In genomic region chr16:97922779-97923126, GRCm38 (mm10) we compare ENCODE assay signal across 8 mouse cellular contexts. TPM values are rescaled to one million over a fixed set of nuclear protein-coding genes. Genes with fewer than 3 reads are reported as not detected.
DNase-seq lines count a peak whose midpoint lies in the region; ATAC-seq and TF ChIP-seq lines count a peak whose summit lies in the region.

No protein-coding gene starts in this region.

- H3K9me3 ChIP-seq in lung, embryonic 16.5 days (ENCODE audit: control insufficient read depth, low read length), result no peaks in the 10 kb centered on the region
- H3K9me3 ChIP-seq in limb, embryonic 12.5 days, result no peaks in the 10 kb centered on the region

- under 1% methylated on average over 9 of the region's 9 CpGs for WGBS in lung, embryonic 16.5 days
- WGBS in limb, embryonic 12.5 days, result under 1% methylated on average over 9 of the region's 9 CpGs
- 0% methylated on average over 9 of the region's 9 CpGs for WGBS in olfactory bulb, adult 2 months

- peaks cover 15% of the 10 kb centered on the region for H3K4me1 ChIP-seq in lung, embryonic 16.5 days (replicated peaks; ENCODE audit: control insufficient read depth, insufficient read depth, low read length)
- peaks cover 8% of the 10 kb centered on the region for H3K4me1 ChIP-seq in limb, embryonic 12.5 days (replicated peaks)
- no peaks in the 10 kb centered on the region for H3K4me1 ChIP-seq in olfactory bulb, adult 2 months (ENCODE audit: control insufficient read depth, insufficient read depth, low read length)

- no peaks in the 10 kb centered on the region for H3K36me3 ChIP-seq in lung, embryonic 16.5 days (ENCODE audit: control insufficient read depth, insufficient read depth, low read length)
- no peaks in the 10 kb centered on the region for H3K36me3 ChIP-seq in limb, embryonic 12.5 days

- peak overlapping the region; percentile 95 for H3K27ac ChIP-seq in lung, embryonic 16.5 days (ENCODE audit: low read length)
- H3K27ac ChIP-seq in limb, embryonic 12.5 days, result peak overlapping the region; percentile 75; the same call in 1 of the 2 replicates
- H3K27ac ChIP-seq in olfactory bulb, adult 2 months (ENCODE audit: insufficient read depth, low read depth, low read length), result no peak overlapping the region

- DNase-seq in lung, postnatal 10 days, result no peak
- no peak for DNase-seq in natural killer cell, adult 2 months (ENCODE audit: low spot score in 2 of 2)
- no peak for DNase-seq in urinary bladder, postnatal 36 days (ENCODE audit: low spot score in 2 of 2)
- DNase-seq in urinary bladder, adult 18-20 months (ENCODE audit: low spot score in 2 of 2), result no peak

- no peaks in the 10 kb centered on the region for H3K27me3 ChIP-seq in lung, embryonic 16.5 days (ENCODE audit: control insufficient read depth, insufficient read depth, low read depth, low read length)
- no peaks in the 10 kb centered on the region for H3K27me3 ChIP-seq in limb, embryonic 12.5 days

- ATAC-seq in lung, embryonic 16.5 days (ENCODE audit: low read depth), result peak; percentile 64
- peak; percentile 13 for ATAC-seq in erythroblast, adult 5-6 weeks (replicated peaks; ENCODE audit: low FRiP score, poor library complexity, severe bottlenecking)
- 0 out of 2 replicates have a peak, but pooled peaks have one; percentile 4 for ATAC-seq in limb, embryonic 12.5 days (ENCODE audit: insufficient number of reproducible peaks, insufficient read depth, low FRiP score, low TSS enrichment, low read depth)

- peak overlapping the region; percentile 95 for H3K4me3 ChIP-seq in lung, embryonic 16.5 days (ENCODE audit: low read length)
- H3K4me3 ChIP-seq in limb, embryonic 12.5 days (replicated peaks), result peak overlapping the region; percentile 90
- H3K4me3 ChIP-seq in olfactory bulb, adult 2 months (ENCODE audit: insufficient read depth, low read depth, low read length), result peak overlapping the region; percentile 82

- peak overlapping the region; percentile 90 for H3K4me2 ChIP-seq in lung, embryonic 16.5 days (ENCODE audit: low read depth, low read length)
- peak overlapping the region; percentile 89 for H3K4me2 ChIP-seq in limb, embryonic 12.5 days

- peak overlapping the region; percentile 90 for H3K9ac ChIP-seq in lung, embryonic 16.5 days (ENCODE audit: low read length)
- H3K9ac ChIP-seq in limb, embryonic 12.5 days (replicated peaks), result peak overlapping the region; percentile 79

- TF ChIP-seq POLR2A in olfactory bulb, adult 2 months (IDR thresholded peaks at IDR 0.05; ENCODE audit: insufficient read depth, low read depth, low read length), result no peak

- TF ChIP-seq CTCF in olfactory bulb, adult 2 months (IDR thresholded peaks at IDR 0.05; ENCODE audit: insufficient read depth, low read depth, low read length), result no peak

RNA-seq across cellular contexts. Expression of gene C2cd2, which starts 39.6 kb away (rescaled TPM):
- 15.4 and 17.5 TPM in 2 replicates for polyA plus RNA-seq in lung, embryonic 16.5 days (2015; fragmentation: Nextera tagmentation; extraction: Ambion mirVana)
- 2.7 and 9.4 TPM in 2 replicates for total RNA-seq in erythroblast, adult 5-6 weeks (2015; ENCODE audit: low replicate concordance)
- 4.3 and 10.1 TPM in 2 replicates for total RNA-seq in erythroblast, adult 5-6 weeks (2017; ENCODE audit: low replicate concordance)
- 15.0 and 18.9 TPM in 2 replicates for polyA plus RNA-seq in limb, embryonic 12.5 days (2016; fragmentation: Nextera tagmentation; extraction: Ambion mirVana)
- polyA plus RNA-seq in olfactory bulb, adult 2 months (2012; ENCODE audit: insufficient read depth, insufficient read length, low replicate concordance, missing spikeins), result not detected in 2 replicates

RNA-seq across cellular contexts. Expression of gene Zbtb21, which starts 39.7 kb away (rescaled TPM):
- polyA plus RNA-seq in lung, embryonic 16.5 days (2015; fragmentation: Nextera tagmentation; extraction: Ambion mirVana), result 12.0 and 13.6 TPM in 2 replicates
- 0.96 and 11.3 TPM in 2 replicates for total RNA-seq in erythroblast, adult 5-6 weeks (2015; ENCODE audit: low replicate concordance)
- 1.0 and 7.5 TPM in 2 replicates for total RNA-seq in erythroblast, adult 5-6 weeks (2017; ENCODE audit: low replicate concordance)
- 14.0 and 15.2 TPM in 2 replicates for polyA plus RNA-seq in limb, embryonic 12.5 days (2016; fragmentation: Nextera tagmentation; extraction: Ambion mirVana)
- not detected in 2 replicates for polyA plus RNA-seq in olfactory bulb, adult 2 months (2012; ENCODE audit: insufficient read depth, insufficient read length, low replicate concordance, missing spikeins)

Comparison
In these comparisons a context has a peak if more than half of its experiments do, and no peak if none do; other contexts are left out.
1. ATAC-seq: peak in every context shown above with its lines; median percentile 64 in lung, embryonic 16.5 days; 13 in erythroblast, adult 5-6 weeks; 4 in limb, embryonic 12.5 days.
2. RNA of gene C2cd2, which starts 39.6 kb away (polyA plus RNA-seq): 15.0 to 18.9 TPM in limb, embryonic 12.5 days and 15.4 to 17.5 TPM in lung, embryonic 16.5 days; not detected in olfactory bulb, adult 2 months; every median in the first group is over 10 times any median in the second.
3. RNA of gene Zbtb21, which starts 39.7 kb away (polyA plus RNA-seq): 14.0 to 15.2 TPM in limb, embryonic 12.5 days and 12.0 to 13.6 TPM in lung, embryonic 16.5 days; not detected in olfactory bulb, adult 2 months; every median in the first group is over 10 times any median in the second.
4. Peak in every context shown above with its lines, with median percentiles within 50 percentile points of each other: H3K4me3 ChIP-seq.